Mouse (Mus musculus) brain, embryonic 14.5 days (tissue): Measurements from ENCODE around the gene Erc2.

Source experiments
- CTCF ChIP-seq: fragments of 200-500 bp; IDR thresholded peaks from 2 replicates; pipeline ENCODE4 v1.5.1; 2012; ENCODE audit warnings: inconsistent platforms, mild to moderate bottlenecking, moderate library complexity, borderline replicate concordance; ENCODE audit not compliant: insufficient read depth, insufficient read length; ENCODE audit errors: extremely low read depth
- POLR2A ChIP-seq: fragments of 200-500 bp; IDR thresholded peaks from 2 replicates; pipeline ENCODE4 v1.6.1; 2012; ENCODE audit warnings: mild to moderate bottlenecking, inconsistent platforms, borderline replicate concordance; ENCODE audit not compliant: poor library complexity, insufficient read depth, insufficient read length, severe bottlenecking; ENCODE audit errors: extremely low read depth

DNA sequence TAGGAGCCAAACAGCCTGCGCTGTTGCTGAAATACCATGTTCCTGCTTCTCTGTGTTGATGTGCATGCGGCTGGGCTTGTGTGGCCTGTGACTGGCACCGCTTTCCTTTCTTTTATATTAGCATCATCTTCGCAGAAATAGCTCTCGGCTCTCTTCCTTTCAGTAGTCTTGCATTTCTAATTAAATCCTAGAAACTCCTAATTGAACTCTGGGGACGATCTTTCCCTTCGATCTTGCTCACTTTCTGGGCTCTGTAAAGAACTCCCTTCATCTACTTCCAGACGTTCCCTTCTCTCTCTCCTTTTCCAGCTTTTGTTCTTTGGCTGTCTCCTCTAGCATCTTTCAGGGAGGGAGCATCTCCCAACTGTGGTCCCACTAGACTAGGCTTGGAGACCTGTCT is 649.6 kb downstream of the Erc2 start:
- TF ChIP-seq CTCF (no peak), POLR2A (no peak)
